Mouse (Mus musculus): Measurements from ENCODE around the gene Rgs9.
"Not testable (repeated sequence)": the region's sequence is repeated elsewhere in the genome, so short reads cannot be mapped to it uniquely, and the experiment has no call there.

Rgs9 gene

GRCm38 (mm10) chr11:109305680-109306079 is 7.8 kb upstream of the Rgs9 start:
- no peak for DNase-seq (ENCODE audit: low read depth, low spot score)

DNA sequence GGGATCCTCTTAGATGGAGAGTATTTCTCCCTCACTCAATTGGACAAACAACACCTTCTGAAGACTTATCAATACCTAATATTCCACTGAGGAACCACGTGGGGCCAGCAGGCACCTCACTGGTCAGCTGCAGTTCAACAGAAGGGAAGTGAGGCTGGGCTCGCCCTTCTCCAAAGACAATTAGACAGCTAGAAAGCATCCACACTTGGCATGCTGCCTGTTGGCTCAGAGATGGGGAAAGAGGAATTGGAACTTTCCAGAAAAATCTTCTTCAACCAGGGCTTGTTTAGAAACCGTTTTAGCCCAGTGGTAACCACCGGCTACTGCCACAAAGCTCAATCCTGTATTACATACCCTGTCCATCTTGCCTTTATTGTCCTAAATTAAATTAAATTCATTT is 4.4 kb upstream of the Rgs9 start:
- no peak for DNase-seq (ENCODE audit: low read depth, low spot score)

DNA sequence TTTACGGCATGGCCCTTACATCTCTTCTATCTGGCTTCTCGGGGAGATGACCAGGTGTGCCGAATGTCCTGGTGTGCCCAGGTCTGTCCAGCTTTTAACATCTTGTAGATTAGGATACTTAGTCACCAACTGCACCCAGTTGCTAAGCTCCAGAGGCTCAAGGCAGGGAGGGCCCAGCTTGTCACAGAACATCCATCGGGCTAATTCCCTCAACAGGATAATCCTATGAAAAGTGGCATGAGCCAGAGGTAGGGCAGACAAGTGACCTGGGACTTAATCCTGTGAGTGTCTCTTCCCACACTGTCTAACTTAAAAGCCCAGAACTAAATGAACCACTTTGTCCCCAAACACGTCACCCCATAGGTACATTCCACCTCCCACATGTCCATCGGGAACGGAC is 898 bp downstream of the Rgs9 start:
- no peak for DNase-seq (ENCODE audit: low read depth, low spot score)

- DNase-seq (ENCODE audit: low read depth, low spot score) = no peak
Measured at GRCm38 (mm10) chr11:109292056-109292455, 5.9 kb downstream of the Rgs9 start.

DNA sequence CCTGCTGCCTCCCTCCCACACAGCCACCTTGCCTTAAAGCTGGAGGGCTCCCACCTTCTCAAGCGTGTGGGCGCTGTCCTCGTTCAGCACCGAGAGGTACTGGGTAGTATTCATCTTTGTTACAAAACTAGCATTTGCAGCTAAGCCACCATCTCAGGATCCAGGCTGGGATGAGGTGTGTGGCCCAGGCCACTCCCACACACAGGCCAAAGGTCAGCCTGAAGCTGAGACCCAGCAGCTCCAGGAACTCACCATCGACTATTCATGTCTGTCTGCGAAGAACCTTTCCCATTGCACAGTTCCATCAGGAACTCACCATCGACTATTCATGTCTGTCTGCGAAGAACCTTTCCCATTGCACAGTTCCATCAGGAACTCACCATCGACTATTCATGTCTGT is 8.6 kb downstream of the Rgs9 start:
- not testable (repeated sequence) for DNase-seq (ENCODE audit: low read depth, low spot score)

- DNase-seq (ENCODE audit: low read depth, low spot score) = no peak
Measured at GRCm38 (mm10) chr11:109284811-109285210, 13.1 kb downstream of the Rgs9 start.

- no peak for DNase-seq (ENCODE audit: low read depth, low spot score)
Measured at GRCm38 (mm10) chr11:109278186-109278585, 19.7 kb downstream of the Rgs9 start.

DNA sequence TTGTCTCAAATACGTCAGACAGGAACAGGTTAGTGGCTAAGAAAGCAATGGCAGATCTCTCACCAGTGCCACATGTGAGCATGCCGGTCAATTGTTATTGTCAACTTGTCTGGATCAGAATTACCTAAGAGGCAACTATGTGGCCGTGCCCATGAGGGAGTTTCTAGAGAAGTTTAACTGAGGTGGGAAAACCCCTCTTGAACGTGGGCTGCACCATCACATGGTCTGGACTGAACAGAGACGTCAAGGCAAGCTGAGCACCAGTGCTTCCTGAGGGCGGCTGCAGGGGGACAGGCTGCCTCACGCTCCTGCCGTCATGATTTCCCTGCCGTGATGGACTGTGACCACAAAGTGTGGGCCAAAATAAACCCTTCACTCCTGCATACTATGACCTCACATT is 26.5 kb downstream of the Rgs9 start:
- DNase-seq (ENCODE audit: low read depth, low spot score) = peak; percentile 61

GRCm38 (mm10) chr11:109270366-109270765 is 27.6 kb downstream of the Rgs9 start:
- DNase-seq (ENCODE audit: low read depth, low spot score) = peak; percentile 32

- peak; percentile 63 for DNase-seq (ENCODE audit: low read depth, low spot score)
Measured at GRCm38 (mm10) chr11:109269662-109270341, 28.1 kb downstream of the Rgs9 start.

GRCm38 (mm10) chr11:109269283-109269661 is 28.7 kb downstream of the Rgs9 start:
- no peak for DNase-seq (ENCODE audit: low read depth, low spot score)

- DNase-seq (ENCODE audit: low read depth, low spot score) = no peak
Measured at GRCm38 (mm10) chr11:109266161-109266910, 31.6 kb downstream of the Rgs9 start.

GRCm38 (mm10) chr11:109264159-109264768 is 33.7 kb downstream of the Rgs9 start:
- DNase-seq (ENCODE audit: low read depth, low spot score) = no peak

- peak; percentile 26 for DNase-seq (ENCODE audit: low read depth, low spot score)
Measured at GRCm38 (mm10) chr11:109260561-109260960, 37.4 kb downstream of the Rgs9 start.

- DNase-seq (ENCODE audit: low read depth, low spot score) = no peak
Measured at GRCm38 (mm10) chr11:109258941-109259910, 38.7 kb downstream of the Rgs9 start.

DNA sequence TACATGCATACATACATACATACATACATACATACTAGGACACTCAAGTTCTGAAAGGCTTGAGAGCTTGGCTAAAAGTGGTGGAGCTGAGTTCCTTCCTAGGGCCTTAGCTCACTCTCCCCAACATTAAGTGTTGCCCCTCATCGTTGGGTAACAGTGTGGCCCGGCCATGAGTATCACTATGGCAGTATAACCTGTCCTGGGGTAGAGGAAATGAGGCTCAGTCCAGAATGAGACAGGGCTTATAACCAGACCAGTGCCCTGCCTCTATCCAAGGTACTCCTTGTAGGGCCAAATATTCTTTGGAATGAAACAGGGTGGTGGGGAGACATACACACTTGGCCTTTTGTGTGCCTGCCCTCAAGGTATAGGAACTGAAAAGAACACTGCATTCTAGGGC is 40.1 kb downstream of the Rgs9 start:
- no peak for DNase-seq (ENCODE audit: low read depth, low spot score)

DNA sequence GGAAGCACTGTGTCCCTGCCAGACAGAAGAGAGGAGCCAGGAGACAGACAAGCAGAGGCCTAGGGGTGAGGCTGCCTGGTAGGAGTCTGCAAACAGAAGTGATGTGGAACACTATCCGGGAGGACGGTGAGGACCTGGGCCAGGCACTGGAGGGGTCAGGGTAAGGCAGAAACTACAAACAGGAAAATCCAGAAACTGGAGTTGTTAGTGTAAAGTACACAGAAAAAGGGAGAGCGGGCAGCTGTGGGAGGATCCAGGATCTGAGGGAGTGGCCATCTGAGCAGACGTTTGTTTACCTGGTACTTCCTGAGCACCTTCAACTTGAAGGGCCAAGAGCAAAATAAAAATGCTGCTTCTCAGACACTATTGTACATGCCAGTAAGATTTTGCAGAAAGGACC is 42.9 kb downstream of the Rgs9 start:
- no peak for DNase-seq (ENCODE audit: low read depth, low spot score)

DNA sequence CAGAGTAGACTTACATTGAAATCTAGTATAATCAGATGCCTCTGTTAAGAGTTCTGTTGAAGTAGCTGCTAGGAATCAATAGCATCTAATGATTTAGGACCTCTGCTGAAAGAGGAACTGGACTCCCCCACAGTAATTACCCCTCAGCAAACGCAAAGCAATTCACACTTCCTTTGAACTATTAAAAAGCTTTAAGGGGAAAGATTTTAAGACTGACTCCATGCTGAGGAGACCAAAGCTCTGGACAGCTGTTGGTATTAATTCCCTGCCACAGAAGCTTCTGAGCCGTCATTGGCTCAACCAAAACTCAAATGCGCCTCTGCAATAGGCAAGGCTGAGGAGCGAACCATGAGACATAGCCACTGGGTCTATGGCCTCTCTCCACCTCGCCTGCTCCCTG is 45.4 kb downstream of the Rgs9 start:
- no peak for DNase-seq (ENCODE audit: low read depth, low spot score)

DNA sequence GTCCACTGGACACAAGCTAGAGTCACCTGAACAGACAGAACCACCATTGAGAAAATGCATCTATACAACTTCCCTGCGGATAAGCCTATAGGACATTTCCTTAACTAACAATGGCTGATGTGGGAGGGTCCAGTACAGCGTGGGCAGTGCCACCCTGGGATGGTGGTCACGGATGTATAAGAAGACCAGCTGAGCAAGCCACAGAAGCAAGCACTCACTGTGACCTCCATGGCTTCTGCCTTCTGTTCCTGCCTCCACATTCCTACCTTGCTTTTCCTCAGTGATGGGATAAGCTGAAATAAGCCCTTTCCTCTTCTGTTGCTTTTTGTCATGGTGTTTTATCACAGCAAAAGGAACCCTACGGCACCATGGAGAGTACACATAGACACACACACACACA is 47.4 kb downstream of the Rgs9 start:
- no peak for DNase-seq (ENCODE audit: low read depth, low spot score)

GRCm38 (mm10) chr11:109246920-109247319 is 51.0 kb downstream of the Rgs9 start:
- DNase-seq (ENCODE audit: low read depth, low spot score) = no peak

DNA sequence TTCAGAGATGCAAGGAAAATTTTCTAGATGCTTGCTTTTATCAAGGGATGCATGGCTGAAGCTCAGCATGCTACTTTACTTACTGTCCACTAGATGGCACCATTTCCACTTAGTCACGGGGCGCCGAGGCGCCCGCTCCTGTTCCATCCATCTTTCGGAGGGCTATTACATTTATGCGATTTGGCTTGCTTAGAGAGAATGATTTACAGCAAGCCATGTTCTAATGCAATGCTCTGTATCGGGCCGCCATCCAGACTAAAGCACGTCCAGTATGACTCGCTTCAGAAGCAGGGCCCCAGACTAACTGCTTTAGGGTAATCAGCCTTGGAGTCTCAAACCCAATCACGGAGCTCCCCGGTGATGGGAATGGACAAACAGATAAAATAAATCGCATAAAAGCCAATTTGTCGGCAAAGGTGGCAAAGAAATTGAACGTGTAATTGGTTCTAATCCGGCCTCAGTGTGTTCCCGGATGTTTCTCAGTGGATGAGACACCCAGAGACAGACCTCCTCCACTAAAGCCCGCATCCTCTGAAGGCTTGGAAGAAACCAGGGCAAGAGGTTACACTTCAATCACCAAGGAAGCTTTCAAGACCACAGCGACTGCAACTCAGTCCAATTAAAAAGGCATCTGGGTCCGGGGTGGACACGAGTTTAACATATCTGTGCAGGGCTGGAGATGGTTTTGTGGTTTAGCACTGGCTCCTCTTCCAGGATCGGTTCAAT is 53.1 kb downstream of the Rgs9 start:
- peak; percentile 75 for DNase-seq (ENCODE audit: low read depth, low spot score)
